Mouse (Mus musculus) myocyte (in vitro differentiated cells): ENCODE results near the gene Ctnnbl1.

Experiments used
- CEBPB ChIP-seq: IDR thresholded peaks from 2 replicates; pipeline ENCODE4 v1.6.1; 2011; ENCODE audit warnings: mild to moderate bottlenecking, moderate library complexity; ENCODE audit not compliant: poor library complexity, insufficient read depth, severe bottlenecking
- MAX ChIP-seq: IDR thresholded peaks from one replicate; pipeline ENCODE4 v1.6.1; 2011; ENCODE audit warnings: low read depth, mild to moderate bottlenecking, control low read depth
- POLR2A ChIP-seq: IDR thresholded peaks from one replicate; pipeline ENCODE4 v1.6.1; 2011; ENCODE audit warnings: low read depth, mild to moderate bottlenecking, control low read depth, moderate library complexity; ENCODE audit not compliant: insufficient read length
- TCF12 ChIP-seq: IDR thresholded peaks from one replicate; pipeline ENCODE4 v1.6.1; 2011; ENCODE audit warnings: mild to moderate bottlenecking, control low read depth; ENCODE audit not compliant: poor library complexity, insufficient read depth, severe bottlenecking

GRCm38 (mm10) chr2:157821259-157821658 is 84.1 kb downstream of the Ctnnbl1 start:
- no peak for TF ChIP-seq MAX
- no peak for TF ChIP-seq CEBPB
- TF ChIP-seq TCF12: no peak
- TF ChIP-seq POLR2A: no peak
